Mouse (Mus musculus): ENCODE results near the gene Pck2.

- TF ChIP-seq CTCF (IDR thresholded peaks at IDR 0.05; ENCODE audit: low read depth, low read length) (no peak), POLR2A (IDR thresholded peaks at IDR 0.05; ENCODE audit: borderline replicate concordance, low read depth, low read length) (no peak)
Measured at GRCm38 (mm10) chr14:55570588-55570987, 30.5 kb downstream of the Pck2 start.

All from bone marrow macrophage, adult 2 months (primary cell).